Mouse (Mus musculus) brain, embryonic 14.5 days (tissue): ENCODE measurements around the gene Trove2.

Experiments used
- CTCF ChIP-seq: fragments of 200-500 bp; IDR thresholded peaks from 2 replicates; pipeline ENCODE4 v1.5.1; 2012; ENCODE audit warnings: inconsistent platforms, mild to moderate bottlenecking, moderate library complexity, borderline replicate concordance; ENCODE audit not compliant: insufficient read depth, insufficient read length; ENCODE audit errors: extremely low read depth
- POLR2A ChIP-seq: fragments of 200-500 bp; IDR thresholded peaks from 2 replicates; pipeline ENCODE4 v1.6.1; 2012; ENCODE audit warnings: mild to moderate bottlenecking, inconsistent platforms, borderline replicate concordance; ENCODE audit not compliant: poor library complexity, insufficient read depth, insufficient read length, severe bottlenecking; ENCODE audit errors: extremely low read depth

DNA sequence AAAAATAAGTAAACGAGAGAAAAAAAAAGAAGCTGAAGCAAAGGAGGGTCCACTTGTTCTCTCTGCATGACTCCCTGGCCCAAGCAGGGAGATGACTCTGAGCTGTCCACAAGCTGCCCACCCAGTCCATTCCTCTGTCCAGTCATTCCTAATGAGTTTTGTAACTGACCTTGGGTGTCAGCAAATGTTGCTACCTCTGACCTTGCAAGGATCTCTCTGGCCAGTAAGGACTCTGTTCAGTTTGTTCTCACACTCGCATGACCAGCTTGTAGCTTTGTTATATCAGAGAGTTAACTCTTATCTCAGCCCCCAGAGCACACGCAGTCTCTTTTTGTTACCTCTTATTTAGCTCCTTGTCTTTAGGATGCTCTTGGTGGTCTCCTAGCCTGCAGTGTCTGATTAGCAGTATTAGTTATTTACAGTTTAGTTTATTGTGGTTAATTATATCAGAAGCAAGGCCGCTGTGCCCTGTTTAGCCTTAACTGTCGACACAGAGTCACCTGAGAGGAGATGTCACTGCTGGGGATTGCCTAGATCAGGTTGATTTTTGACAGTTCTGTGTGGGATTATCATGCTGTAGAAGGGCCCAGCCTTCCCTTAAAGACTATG lies 52.3 kb downstream of the Trove2 start:
- TF ChIP-seq CTCF = no peak
- no peak for TF ChIP-seq POLR2A
